Mouse (Mus musculus) ES-E14 (cell line): ENCODE results near the gene Mb21d2.

Experiments
- CHD2 ChIP-seq: IDR thresholded peaks from 2 replicates; pipeline ENCODE4 v1.6.1; 2014; ENCODE audit warnings: mild to moderate bottlenecking, low read depth, low read length, inconsistent platforms
- HCFC1 ChIP-seq: IDR thresholded peaks from 2 replicates; pipeline ENCODE4 v1.6.1; 2012; ENCODE audit warnings: low read length, inconsistent platforms, borderline replicate concordance; ENCODE audit not compliant: insufficient read depth
- MAFK ChIP-seq: IDR thresholded peaks from 2 replicates; pipeline ENCODE4 v1.6.1; 2014; ENCODE audit warnings: mild to moderate bottlenecking, low read depth, low read length, inconsistent platforms; ENCODE audit not compliant: insufficient read depth
- ZC3H11A ChIP-seq: IDR thresholded peaks from 2 replicates; pipeline ENCODE4 v1.6.1; 2012; ENCODE audit warnings: low read depth, mild to moderate bottlenecking, inconsistent platforms, low read length, borderline replicate concordance
- ZNF384 ChIP-seq: IDR thresholded peaks from 2 replicates; pipeline ENCODE4 v1.6.1; 2012; ENCODE audit warnings: low read depth, low read length, inconsistent platforms

DNA sequence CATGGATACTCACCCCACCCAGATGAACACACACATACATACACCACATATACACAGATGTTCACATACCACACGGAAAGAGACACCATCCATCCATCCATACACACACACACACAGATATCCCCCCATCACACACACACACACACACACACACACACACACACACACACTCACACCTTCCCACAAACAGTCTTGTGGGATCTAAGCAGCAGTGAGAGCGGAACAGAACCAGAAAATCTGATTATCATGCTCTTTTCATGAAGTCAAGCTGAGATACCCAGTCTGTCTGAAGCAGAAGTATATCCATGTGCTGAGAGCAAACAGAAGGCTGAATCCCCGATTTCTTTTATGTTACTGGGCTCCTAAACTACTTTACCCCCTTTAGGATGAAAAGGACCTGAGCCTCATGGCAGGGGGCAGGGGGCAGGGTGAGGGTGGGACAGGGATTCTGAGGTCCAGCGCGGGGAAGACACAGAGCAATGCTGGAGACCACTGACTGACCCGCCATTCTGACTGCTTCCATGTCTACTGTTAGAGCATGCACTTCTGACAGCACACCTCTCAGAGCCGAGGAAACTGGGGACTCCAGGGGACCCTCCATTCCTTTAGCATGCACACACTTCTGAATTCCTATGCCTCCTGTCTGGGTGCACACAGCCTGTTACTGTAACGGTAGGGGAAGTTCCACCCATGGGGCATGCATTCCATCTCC is 62.7 kb downstream of the Mb21d2 start:
- TF ChIP-seq ZNF384, result no peak
- TF ChIP-seq HCFC1, result no peak
- TF ChIP-seq ZC3H11A, result no peak
- TF ChIP-seq CHD2, result no peak
- TF ChIP-seq MAFK, result no peak
